Mouse (Mus musculus) gastrocnemius, postnatal 36 days (tissue): ENCODE data around the gene Heatr9. TPM values are rescaled to one million over a fixed set of nuclear protein-coding genes. Genes with fewer than 3 reads are reported as not detected.

Experiments
- total RNA-seq, 2 experiments: library from RNA; stranded (reverse); gene quantifications; 2 replicates each; pipeline ENCODE4 v1.2.3; 2021

Heatr9 gene
- total RNA-seq, 2 experiments from 2014 or later: not detected

Other genes starting within 250 kb of the Heatr9 start
- not detected for gene Slfn14, start 235.4 kb downstream of the Heatr9 start, total RNA-seq
- 10 to 100 TPM; 26.1 to 27.3 TPM for gene Ap2b1, start 223.2 kb downstream of the Heatr9 start, total RNA-seq
- 1 to 10 TPM; 7.3 to 8.2 TPM for gene Pex12, start 219.6 kb downstream of the Heatr9 start, total RNA-seq
- under 1 TPM; 0.37 to 0.43 TPM for gene Rasl10b, start 113.0 kb downstream of the Heatr9 start, total RNA-seq
- gene Gas2l2, start 92.7 kb downstream of the Heatr9 start, total RNA-seq: not detected
- gene 1700020L24Rik, start 84.5 kb downstream of the Heatr9 start, total RNA-seq: not detected
- gene Mmp28, start 59.1 kb downstream of the Heatr9 start, total RNA-seq: 1 to 10 TPM; 1.6 to 2.0 TPM
- gene Taf15, start 49.1 kb downstream of the Heatr9 start, total RNA-seq: 10 to 100 TPM; 19.5 to 21.7 TPM
- gene Ccl5, start 8.3 kb upstream of the Heatr9 start, total RNA-seq: not detected
- gene Ccl9, start 56.5 kb upstream of the Heatr9 start, total RNA-seq: 1 to 10 TPM; 3.0 to 3.4 TPM
- gene Ccl6, start 70.9 kb upstream of the Heatr9 start, total RNA-seq: 1 to 10 TPM; 4.2 to 9.4 TPM
- gene Rpl9-ps1, start 123.4 kb upstream of the Heatr9 start, total RNA-seq: not detected
- gene Ccl3, start 127.2 kb upstream of the Heatr9 start, total RNA-seq: not detected
- gene Ccl4, start 140.4 kb upstream of the Heatr9 start, total RNA-seq: not detected
- 1 to 10 TPM in 1 of 2 experiments, not detected in 1; 1.1 TPM for gene Wfdc17, start 181.8 kb upstream of the Heatr9 start, total RNA-seq
- not detected for gene Wfdc18, start 186.8 kb upstream of the Heatr9 start, total RNA-seq
- not detected for gene Wfdc21, start 224.8 kb upstream of the Heatr9 start, total RNA-seq
- 1 to 10 TPM; 6.5 to 8.1 TPM for gene Heatr6, start 231.5 kb upstream of the Heatr9 start, total RNA-seq